Mouse (Mus musculus): Measurements from ENCODE around the gene Gm37240. TPM values are rescaled to one million over a fixed set of nuclear protein-coding genes. Genes with fewer than 3 reads are reported as not detected.

Gene Gm37240
- polyA plus RNA-seq, 1 experiment from 2014 or later = 0.48 TPM

DNA sequence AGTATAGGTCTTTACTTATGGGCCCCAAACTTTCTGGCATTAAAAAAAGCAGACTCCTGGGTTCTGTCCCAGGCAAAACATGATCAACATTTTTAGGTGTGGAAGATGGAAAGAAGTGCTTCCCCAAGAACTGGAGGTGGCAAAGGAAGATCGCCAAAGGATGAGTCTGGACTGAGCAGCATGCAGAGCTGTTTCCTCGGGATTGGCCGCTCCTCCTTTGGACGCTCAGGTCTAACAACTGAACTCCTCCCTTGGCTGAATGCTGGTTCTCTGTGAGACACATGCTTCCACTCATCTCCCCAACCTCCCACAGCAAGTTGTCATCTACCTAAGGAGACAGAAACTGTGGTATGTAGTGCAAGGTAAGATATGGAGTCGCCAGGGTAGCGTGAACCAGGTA lies 865.5 kb downstream of the Gm37240 start:
- peaks cover 11% of the 10 kb centered on the region for H3K4me1 ChIP-seq
- no peaks in the 10 kb centered on the region for H3K9me3 ChIP-seq (replicated peaks)
- H3K27me3 ChIP-seq = no peaks in the 10 kb centered on the region
- no peak overlapping the region for H3K4me2 ChIP-seq
- no peak for ATAC-seq
- H3K27ac ChIP-seq = no peak overlapping the region
- no peaks in the 10 kb centered on the region for H3K36me3 ChIP-seq (ENCODE audit: poor library complexity, severe bottlenecking)
- 97% methylated on average over 6 of the region's 6 CpGs for WGBS
- H3K9ac ChIP-seq = no peak overlapping the region
- H3K4me3 ChIP-seq = no peak overlapping the region

DNA sequence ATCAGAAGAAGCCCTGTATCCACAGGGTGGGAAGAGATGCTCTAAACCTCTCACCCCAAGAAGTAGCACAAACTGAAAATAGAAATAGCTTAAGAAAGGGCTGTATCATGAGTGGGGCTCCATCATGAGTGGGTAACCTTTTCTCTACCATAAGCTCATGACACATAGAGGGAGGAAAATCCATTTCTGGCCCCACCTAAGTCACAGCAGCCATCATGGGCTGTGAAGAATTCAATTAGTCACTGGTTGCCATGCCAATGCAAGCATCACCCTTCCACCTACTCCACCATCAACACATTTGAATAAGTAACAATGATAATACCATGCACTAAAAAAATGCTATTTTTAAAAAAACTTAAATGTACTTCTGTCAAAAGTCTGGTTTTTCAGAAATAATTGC lies 867.2 kb downstream of the Gm37240 start:
- ATAC-seq = no peak
- Histone ChIP-seq H3K4me1 (peaks cover 6% of the 10 kb centered on the region), H3K27me3 (no peaks in the 10 kb centered on the region), H3K27ac (no peak overlapping the region), H3K9me3 (replicated peaks) (no peaks in the 10 kb centered on the region), H3K4me3 (no peak overlapping the region), H3K4me2 (no peak overlapping the region), H3K9ac (no peak overlapping the region), H3K36me3 (ENCODE audit: poor library complexity, severe bottlenecking) (no peaks in the 10 kb centered on the region)

DNA sequence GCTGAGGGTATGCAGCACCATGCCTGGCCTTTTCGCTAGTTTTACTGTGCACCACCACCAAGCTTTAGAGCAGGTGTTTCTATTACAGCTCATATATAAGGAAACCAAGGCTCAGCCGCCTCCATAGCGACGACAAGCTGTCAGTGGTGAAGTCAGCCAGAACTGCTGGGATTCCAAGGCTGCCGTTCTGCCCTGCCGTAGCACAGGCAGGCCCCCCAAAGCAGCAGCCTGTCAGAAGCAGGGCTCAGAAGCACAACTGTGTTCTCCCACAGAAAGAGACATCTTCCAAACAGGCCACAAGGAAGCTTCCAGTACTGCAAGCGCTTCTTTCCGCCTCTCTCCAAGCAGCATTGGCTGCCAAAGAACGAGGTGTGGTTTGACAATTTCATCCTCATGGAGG lies 871.7 kb downstream of the Gm37240 start:
- Histone ChIP-seq H3K4me1 (no peaks in the 10 kb centered on the region), H3K27ac (no peak overlapping the region), H3K9ac (no peak overlapping the region), H3K9me3 (replicated peaks) (no peaks in the 10 kb centered on the region), H3K4me2 (no peak overlapping the region), H3K4me3 (no peak overlapping the region), H3K36me3 (ENCODE audit: poor library complexity, severe bottlenecking) (no peaks in the 10 kb centered on the region), H3K27me3 (no peaks in the 10 kb centered on the region)
- ATAC-seq = peak; percentile 43; the same call in 1 of the 2 replicates
- WGBS = 64% methylated on average over 9 of the region's 9 CpGs

GRCm38 (mm10) chr3:85012889-85013288 lies 874.4 kb downstream of the Gm37240 start:
- no peak overlapping the region for H3K4me2 ChIP-seq
- WGBS = 76% methylated on average over 6 of the region's 6 CpGs
- no peak overlapping the region for H3K9ac ChIP-seq
- ATAC-seq = no peak
- H3K36me3 ChIP-seq (ENCODE audit: poor library complexity, severe bottlenecking) = no peaks in the 10 kb centered on the region
- no peak overlapping the region for H3K4me3 ChIP-seq
- H3K27ac ChIP-seq = no peak overlapping the region
- H3K9me3 ChIP-seq (replicated peaks) = no peaks in the 10 kb centered on the region
- no peaks in the 10 kb centered on the region for H3K27me3 ChIP-seq
- H3K4me1 ChIP-seq = no peaks in the 10 kb centered on the region

DNA sequence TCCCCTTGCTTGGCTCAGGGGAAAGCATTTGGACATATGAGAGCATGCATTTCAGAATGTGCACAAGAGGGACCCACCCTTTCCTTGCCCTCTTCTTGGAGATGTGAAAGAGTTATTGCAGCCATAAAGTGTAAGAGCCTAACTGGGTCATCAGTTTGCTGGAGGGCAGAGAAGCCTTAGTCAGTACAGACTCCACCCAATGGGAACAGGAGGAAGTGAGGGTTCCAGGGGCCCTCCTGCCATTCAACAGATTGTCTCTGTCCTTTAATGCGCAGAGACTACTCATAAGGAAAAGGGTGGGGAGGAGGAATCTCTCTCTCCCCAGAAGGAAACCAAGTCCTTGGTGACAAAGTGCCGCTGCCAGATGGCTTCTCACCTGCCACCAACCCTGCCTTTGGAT lies 882.1 kb downstream of the Gm37240 start:
- Histone ChIP-seq H3K9me3 (replicated peaks) (no peaks in the 10 kb centered on the region), H3K36me3 (ENCODE audit: poor library complexity, severe bottlenecking) (no peaks in the 10 kb centered on the region), H3K4me3 (no peak overlapping the region), H3K9ac (no peak overlapping the region), H3K4me1 (no peaks in the 10 kb centered on the region), H3K27ac (no peak overlapping the region), H3K4me2 (no peak overlapping the region), H3K27me3 (no peaks in the 10 kb centered on the region)
- 79% methylated on average over 2 of the region's 2 CpGs for WGBS
- ATAC-seq = no peak

- Histone ChIP-seq H3K4me3 (no peak overlapping the region), H3K36me3 (ENCODE audit: poor library complexity, severe bottlenecking) (no peaks in the 10 kb centered on the region), H3K9ac (no peak overlapping the region), H3K27me3 (no peaks in the 10 kb centered on the region), H3K27ac (no peak overlapping the region), H3K9me3 (replicated peaks) (no peaks in the 10 kb centered on the region; the same call in none of the 2 replicates), H3K4me1 (no peaks in the 10 kb centered on the region), H3K4me2 (no peak overlapping the region)
- ATAC-seq = no peak
- 94% methylated on average over 4 of the region's 4 CpGs for WGBS
Measured at GRCm38 (mm10) chr3:84988880-84989279, 898.4 kb downstream of the Gm37240 start.

DNA sequence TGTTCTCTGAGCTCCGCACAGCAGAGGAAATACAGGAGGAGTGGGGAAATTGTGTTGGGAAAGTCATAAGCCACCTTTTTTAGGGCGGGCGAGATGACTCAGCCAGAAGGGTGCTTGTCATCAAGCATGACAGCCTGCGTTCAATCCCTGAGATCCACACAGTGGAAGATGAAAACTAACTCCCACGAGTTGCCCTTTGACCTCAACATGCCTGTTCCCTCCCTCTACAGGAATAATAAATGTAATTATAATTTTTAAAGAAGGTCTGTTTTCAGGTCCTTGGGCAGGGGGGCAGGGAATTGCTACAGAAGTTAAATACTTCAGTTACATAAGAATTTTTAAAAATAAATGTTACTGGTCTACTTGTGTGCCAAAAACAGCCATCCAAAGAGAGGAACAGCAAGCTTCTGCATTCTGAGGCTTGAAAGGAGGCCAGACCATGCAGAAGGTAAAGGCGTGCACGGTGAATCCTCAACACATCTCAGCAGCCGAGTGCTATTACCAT lies 902.1 kb downstream of the Gm37240 start:
- Histone ChIP-seq H3K9me3 (replicated peaks) (no peaks in the 10 kb centered on the region), H3K27me3 (no peaks in the 10 kb centered on the region), H3K4me1 (no peaks in the 10 kb centered on the region), H3K9ac (no peak overlapping the region), H3K36me3 (ENCODE audit: poor library complexity, severe bottlenecking) (peaks cover 1% of the 10 kb centered on the region), H3K4me2 (no peak overlapping the region), H3K4me3 (no peak overlapping the region), H3K27ac (no peak overlapping the region)
- 90% methylated on average over 8 of the region's 8 CpGs for WGBS
- ATAC-seq = no peak

DNA sequence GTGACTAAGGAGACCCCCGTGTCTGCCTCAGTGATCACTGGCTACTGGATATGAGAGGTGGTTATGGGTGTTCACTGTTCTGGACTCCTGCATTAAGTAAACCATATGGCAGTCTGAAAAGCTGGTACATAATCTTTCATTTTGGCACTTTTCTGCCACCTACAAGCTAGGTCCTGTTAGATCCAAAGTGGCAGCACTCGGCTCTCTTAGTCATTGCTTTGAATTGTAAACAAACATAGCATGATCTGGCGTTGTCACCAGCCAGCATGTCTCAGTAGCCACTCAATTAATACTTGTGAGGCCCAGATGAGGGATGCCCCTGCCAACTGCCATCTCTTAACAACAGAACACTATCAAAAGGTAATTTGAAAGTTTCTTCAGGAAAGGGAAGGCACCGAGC lies 904.6 kb downstream of the Gm37240 start:
- Histone ChIP-seq H3K9me3 (replicated peaks) (no peaks in the 10 kb centered on the region), H3K9ac (no peak overlapping the region), H3K4me1 (no peaks in the 10 kb centered on the region), H3K4me3 (no peak overlapping the region), H3K27ac (no peak overlapping the region), H3K4me2 (no peak overlapping the region), H3K36me3 (ENCODE audit: poor library complexity, severe bottlenecking) (peaks cover 18% of the 10 kb centered on the region), H3K27me3 (no peaks in the 10 kb centered on the region)
- ATAC-seq = no peak
- WGBS = 86% methylated on average over 4 of the region's 4 CpGs

GRCm38 (mm10) chr3:84980158-84980557 lies 907.2 kb downstream of the Gm37240 start:
- no peak for ATAC-seq
- no peaks in the 10 kb centered on the region for H3K9me3 ChIP-seq (replicated peaks)
- H3K36me3 ChIP-seq (ENCODE audit: poor library complexity, severe bottlenecking) = peaks cover 42% of the 10 kb centered on the region
- H3K4me2 ChIP-seq = no peak overlapping the region
- no peak overlapping the region for H3K27ac ChIP-seq
- no peak overlapping the region for H3K9ac ChIP-seq
- no peaks in the 10 kb centered on the region for H3K4me1 ChIP-seq
- no peaks in the 10 kb centered on the region for H3K27me3 ChIP-seq
- H3K4me3 ChIP-seq = no peak overlapping the region
- WGBS = 97% methylated on average over 2 of the region's 2 CpGs

GRCm38 (mm10) chr3:84978676-84979075 lies 908.6 kb downstream of the Gm37240 start:
- Histone ChIP-seq H3K27me3 (no peaks in the 10 kb centered on the region), H3K36me3 (ENCODE audit: poor library complexity, severe bottlenecking) (peaks cover 53% of the 10 kb centered on the region), H3K4me1 (no peaks in the 10 kb centered on the region), H3K27ac (no peak overlapping the region), H3K9me3 (replicated peaks) (no peaks in the 10 kb centered on the region), H3K4me3 (no peak overlapping the region), H3K4me2 (no peak overlapping the region), H3K9ac (no peak overlapping the region)
- WGBS = 89% methylated on average over 11 of the region's 11 CpGs
- ATAC-seq = no peak

GRCm38 (mm10) chr3:84974193-84974592 lies 913.1 kb downstream of the Gm37240 start:
- Histone ChIP-seq H3K36me3 (ENCODE audit: poor library complexity, severe bottlenecking) (peaks cover 74% of the 10 kb centered on the region), H3K4me2 (no peak overlapping the region), H3K9me3 (replicated peaks) (no peaks in the 10 kb centered on the region), H3K4me3 (no peak overlapping the region), H3K9ac (no peak overlapping the region), H3K4me1 (no peaks in the 10 kb centered on the region), H3K27me3 (no peaks in the 10 kb centered on the region), H3K27ac (no peak overlapping the region)
- 93% methylated on average over 9 of the region's 9 CpGs for WGBS
- no peak for ATAC-seq

DNA sequence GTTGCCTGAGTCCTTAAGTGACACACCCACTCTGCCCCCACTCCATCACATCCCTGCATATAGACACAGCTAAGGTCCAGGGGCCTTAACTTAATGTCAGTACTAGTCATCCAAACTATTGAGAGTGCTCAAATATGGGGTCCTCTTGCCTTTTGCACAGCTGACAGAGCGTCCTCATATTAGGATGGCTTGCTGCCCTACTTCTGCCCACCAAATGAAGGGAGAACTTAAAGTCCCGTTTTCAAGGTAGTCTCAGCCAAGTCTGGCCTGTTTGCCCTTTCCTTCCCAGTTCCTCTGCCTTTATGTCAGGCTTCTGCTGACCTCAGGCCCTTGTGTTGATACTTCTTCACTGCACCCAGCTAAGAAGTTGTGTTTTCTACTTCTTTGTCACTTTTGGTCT lies 914.4 kb downstream of the Gm37240 start:
- Histone ChIP-seq H3K27ac (no peak overlapping the region; the same call in 1 of the 2 replicates), H3K4me2 (no peak overlapping the region), H3K9ac (no peak overlapping the region), H3K27me3 (no peaks in the 10 kb centered on the region), H3K9me3 (replicated peaks) (no peaks in the 10 kb centered on the region), H3K4me1 (no peaks in the 10 kb centered on the region), H3K4me3 (no peak overlapping the region), H3K36me3 (ENCODE audit: poor library complexity, severe bottlenecking) (peaks cover 81% of the 10 kb centered on the region)
- no peak for ATAC-seq
- WGBS = 92% methylated on average over 2 of the region's 2 CpGs

DNA sequence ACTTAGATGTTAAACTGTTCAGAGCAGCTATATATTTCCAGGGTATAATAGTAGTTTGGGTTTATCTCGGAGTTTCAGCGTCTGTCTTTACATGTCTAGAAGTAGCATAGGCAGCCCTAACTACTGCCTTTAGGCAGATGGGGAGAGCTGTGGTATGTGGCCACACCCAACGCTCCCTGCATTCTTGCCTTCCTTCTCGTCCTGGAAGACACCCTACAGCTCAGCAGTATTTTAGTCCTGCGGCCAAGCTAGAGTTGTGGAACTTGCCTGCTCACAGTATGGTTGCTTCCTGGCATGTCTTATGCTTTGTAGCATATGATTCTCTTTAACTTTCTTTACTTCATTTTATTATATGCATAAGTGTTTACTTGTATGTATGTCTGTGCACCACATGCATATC lies 915.8 kb downstream of the Gm37240 start:
- peaks cover 79% of the 10 kb centered on the region for H3K36me3 ChIP-seq (ENCODE audit: poor library complexity, severe bottlenecking)
- H3K4me3 ChIP-seq = no peak overlapping the region
- 90% methylated on average over 5 of the region's 5 CpGs for WGBS
- H3K4me1 ChIP-seq = no peaks in the 10 kb centered on the region
- no peak overlapping the region for H3K27ac ChIP-seq
- no peaks in the 10 kb centered on the region for H3K27me3 ChIP-seq
- H3K9ac ChIP-seq = no peak overlapping the region
- no peak for ATAC-seq
- H3K4me2 ChIP-seq = no peak overlapping the region
- no peaks in the 10 kb centered on the region for H3K9me3 ChIP-seq (replicated peaks)
